Mouse (Mus musculus): ENCODE data around the gene Mettl7a3.
"Not testable (repeated sequence)": the region's sequence is repeated elsewhere in the genome, so short reads cannot be mapped to it uniquely, and the experiment has no call there.

DNA sequence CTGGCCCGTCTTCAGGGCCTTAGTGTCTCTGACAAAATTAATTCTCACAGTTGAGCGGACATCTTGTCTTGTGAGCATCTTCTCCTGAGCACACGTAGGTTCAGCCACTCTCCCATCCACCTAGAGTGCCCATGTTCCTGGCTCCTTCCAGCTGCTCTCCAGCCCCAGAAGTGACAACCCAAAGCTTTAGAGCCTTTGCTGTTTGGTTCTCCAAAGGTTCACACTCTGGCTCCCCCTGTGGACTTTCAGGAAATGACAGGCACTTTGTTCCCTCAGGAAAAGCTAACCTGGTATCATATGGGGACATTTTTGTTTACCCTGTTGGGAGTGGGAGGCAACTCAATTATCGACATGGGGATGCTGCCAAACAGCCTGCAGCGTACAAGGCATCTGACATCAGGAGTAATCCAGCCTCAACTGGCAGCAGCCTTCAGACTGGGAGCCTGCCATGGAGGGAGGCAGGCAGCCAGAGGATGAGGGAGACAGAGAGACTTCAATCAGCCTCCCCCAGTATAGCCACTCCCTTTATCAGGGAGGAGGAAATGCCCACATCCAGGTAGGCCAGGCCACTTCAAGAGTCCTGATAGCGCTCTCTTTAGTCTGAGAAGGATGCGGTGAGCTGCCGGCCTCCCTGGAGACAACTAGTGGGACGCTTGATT, 43.2 kb downstream of the Mettl7a3 start:
- TF ChIP-seq CTCF (IDR thresholded peaks at IDR 0.05), result peak; percentile 40
- not testable (repeated sequence) for TF ChIP-seq POLR2A, EP300 (IDR thresholded peaks at IDR 0.05; ENCODE audit: insufficient read depth, low read depth, low read length)

Measured in heart, adult 2 months (tissue).